Mouse (Mus musculus) layer of hippocampus, postnatal 10 days (tissue): ENCODE data around the gene Gm20388. TPM values are rescaled to one million over a fixed set of nuclear protein-coding genes. Genes with fewer than 3 reads are reported as not detected.

ENCODE experiments used
- DNase-seq, 2 experiments: peaks; one replicate each; pipeline ENCODE4 v3.0.0; 2021; ENCODE audit warnings: low spot score in 2 of 2
- total RNA-seq, 2 experiments: library from RNA; stranded (reverse); gene quantifications; 2 replicates each; pipeline ENCODE4 v1.2.3; 2021

Gene Gm20388
- total RNA-seq, 2 experiments from 2014 or later: not detected

DNA sequence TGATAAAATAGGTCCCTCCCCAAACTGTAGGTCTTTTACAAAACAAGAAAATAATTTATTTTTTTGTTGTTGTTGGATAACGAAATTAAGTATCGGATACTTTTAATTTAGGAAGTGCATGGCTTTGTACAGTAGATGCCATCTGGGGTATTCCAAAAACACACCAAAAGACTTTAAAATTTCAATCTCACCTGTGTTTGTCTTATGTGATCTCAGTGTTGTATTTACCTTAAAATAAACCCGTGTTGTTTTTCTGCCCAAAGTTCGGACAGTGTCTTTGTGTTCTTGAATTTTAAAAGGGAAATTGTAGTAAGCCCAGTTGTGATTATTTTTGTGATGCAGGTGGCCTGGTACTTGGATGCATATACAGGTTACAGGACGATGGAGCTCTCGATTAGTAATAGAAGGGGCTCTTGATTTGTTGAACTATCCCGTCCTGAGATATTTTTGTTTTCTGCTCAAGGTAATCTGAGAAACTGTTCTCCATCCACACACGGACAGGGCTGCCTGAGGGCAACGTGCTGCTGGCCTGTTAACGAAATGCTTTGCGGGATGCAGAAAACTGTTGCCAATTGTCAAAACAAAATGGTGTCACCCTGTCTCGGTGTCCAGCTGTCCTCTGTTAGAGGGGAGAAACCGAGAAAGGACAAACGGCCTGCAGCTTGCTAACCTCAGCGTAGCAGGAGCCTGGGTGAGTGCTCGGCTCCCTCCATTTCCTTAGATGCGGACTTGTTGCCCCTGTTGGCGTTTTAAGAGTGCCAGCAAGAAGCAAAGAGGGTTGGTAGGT lies 1208.2 kb downstream of the Gm20388 start:
- no peak for DNase-seq

DNA sequence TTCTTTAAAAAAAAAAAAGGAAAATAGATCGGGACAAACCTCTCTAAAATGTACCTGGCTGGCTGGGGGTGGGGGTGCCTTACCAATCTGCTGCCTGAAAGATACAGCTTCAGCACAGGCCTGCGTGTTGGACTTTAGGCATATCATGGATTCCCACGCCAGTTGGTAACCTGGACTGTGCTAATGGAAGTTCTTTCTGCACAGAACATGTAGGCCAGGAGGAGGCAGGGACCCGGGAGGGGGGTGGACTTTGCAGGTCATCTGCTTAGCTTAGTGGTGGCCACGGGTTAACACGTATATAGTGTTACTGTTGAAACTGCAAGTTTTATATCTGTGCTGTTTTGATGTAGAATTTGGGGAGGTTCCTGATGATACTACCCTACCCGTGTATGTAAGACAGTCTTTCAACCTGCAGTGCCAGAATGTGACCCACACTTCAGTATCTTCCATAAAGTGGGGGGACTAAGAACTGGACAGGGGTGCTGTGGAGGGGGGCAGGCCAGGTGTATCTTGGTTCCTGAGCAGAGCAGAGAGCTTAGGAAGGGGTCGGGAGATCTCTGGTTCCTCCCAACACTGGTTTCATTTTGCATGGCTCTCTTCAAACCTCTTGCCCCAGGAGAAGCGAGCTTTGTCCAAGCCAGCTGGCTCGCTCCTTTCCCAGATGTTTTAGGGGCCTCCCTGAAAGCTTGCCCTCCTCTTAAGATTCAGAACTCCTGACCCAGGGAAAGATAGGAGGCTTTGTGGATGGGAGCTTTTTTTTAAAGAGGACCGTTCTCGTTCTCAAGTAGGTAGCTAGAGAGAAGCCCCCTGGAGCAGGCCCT lies 1209.2 kb downstream of the Gm20388 start:
- DNase-seq: no peak

DNA sequence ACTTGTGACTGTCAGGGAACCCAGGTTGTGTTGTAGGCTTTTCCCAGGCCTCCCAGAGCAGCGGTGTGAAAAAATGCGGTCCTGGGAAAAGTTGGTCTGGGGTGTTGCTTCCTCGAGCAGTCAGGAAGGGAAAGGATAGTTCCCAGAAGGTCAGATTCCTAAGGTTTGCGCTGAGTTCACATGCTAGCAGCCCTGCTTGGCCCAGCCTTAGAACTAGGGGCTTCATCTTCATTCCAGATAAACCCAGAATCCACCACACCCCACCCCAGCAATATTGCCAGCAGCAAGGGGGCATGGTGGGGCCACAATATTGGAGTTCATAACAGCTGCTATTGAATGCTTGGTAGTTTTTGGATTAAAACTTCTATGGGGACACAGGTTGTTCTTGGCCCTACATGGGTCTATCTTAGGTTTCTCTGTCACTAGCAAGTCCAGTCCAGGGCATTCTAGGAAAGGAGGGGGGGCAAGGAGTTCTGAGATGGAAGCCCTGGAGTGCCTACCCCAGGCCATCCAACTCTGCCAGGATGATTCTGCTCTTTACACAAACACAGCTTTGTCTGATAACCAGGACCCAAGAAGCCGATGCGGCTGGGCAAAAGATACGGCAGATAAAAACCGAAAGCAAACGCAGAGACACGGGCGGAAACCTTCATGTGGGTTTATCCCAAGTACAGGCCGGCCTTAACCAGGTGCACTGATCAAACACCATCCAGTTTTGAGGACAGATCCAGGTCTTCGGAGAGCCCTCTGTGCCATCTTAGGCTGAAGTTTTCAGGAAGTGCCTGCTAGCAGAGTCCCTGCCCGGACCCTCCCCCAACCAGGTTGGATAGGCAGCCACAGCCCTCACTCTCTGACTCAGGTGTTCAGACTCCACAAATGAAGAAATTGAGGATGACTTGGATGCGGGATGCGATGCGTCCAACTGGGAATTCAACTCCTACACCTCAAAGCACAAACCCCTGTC lies 1210.1 kb downstream of the Gm20388 start:
- DNase-seq: no peak

GRCm38 (mm10) chr8:121121704-121122103 lies 1211.1 kb downstream of the Gm20388 start:
- no peak for DNase-seq

GRCm38 (mm10) chr8:121122368-121122767 lies 1211.7 kb downstream of the Gm20388 start:
- DNase-seq: no peak

- DNase-seq: no peak
These were observed 1212.5 kb downstream of the Gm20388 start for GRCm38 (mm10) chr8:121123113-121123512.

DNA sequence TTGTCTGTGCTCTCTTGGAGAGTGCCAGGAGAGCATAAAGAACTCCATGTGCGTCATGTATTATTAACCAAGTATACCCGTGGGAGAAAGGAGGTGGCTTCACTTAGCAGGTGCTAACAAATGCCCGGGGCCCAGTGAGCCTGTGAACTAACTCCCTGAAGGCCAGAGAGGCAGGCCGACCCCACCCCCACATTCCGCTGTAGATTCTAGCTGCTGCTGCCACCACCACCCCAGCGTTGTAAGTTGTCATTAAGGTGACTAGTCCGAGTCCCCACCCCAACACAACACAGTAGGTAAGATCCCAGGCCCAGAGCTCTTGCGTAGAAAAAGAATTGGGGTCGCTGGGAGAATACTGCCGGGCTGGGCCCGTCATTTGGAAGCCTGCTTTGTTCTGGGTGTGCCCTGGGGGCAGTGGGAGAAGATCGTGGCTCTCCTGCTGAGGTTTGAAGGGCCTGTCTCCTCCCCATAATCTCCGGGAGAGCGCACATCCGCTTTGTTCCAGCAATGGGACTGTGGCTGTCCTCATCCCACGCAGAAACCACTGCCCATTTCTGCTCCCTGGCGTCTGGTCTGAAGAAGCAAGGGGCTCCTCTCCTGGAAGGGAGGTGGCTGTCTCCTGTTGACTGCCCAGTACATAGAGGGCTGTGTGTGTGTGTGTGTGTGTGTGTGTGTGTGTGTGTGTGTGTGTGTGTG lies 1214.1 kb downstream of the Gm20388 start:
- no peak for DNase-seq

DNA sequence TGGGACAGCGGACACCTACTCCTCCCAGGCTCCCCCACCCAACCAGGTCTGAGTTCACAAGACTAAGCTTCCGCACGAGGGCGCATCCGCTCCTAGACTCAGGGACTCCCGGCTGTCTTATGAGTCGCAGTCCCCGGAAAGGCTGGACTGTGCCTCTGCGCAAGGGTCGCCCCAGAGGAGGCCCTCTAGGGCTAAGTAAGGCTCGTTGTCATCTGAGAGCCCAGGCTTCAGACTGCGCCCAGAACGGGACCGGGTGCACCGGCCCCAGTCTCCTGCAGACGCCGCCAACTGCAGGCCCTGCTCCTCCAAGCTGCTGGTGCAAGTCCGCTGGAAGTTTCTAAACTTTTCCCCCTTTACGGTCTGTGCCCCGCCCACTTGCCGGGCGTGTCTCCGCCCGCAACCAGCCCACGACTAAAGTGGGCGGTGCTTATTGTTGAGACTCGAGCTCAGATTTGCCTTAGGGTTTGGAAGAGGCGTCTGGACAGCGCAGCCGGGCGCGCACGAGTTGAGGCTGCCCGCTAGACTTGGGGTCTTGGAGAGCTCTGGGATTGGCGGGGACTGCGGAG lies 1214.8 kb downstream of the Gm20388 start:
- DNase-seq: peak; percentile 60 to 73

DNA sequence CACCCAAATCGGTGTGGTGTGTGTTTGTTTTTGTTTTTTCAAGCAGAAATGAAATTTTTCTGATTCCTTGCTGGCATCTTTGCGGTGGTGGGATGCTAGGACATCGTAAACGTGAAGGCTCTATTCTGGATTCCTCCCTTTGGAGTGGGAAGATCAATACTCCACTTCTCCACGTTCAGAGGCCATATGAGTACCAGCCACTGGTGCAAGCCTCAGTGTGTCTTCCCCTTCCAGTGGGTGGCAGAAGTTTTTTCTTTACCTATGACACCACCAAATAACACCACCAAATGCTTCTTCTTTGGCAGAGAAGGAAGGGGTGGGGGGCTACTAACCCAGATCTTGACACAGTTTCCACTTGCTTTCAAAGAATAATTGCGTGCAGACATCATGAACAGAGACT lies 1215.5 kb downstream of the Gm20388 start:
- DNase-seq: no peak

GRCm38 (mm10) chr8:121126694-121127093 lies 1216.1 kb downstream of the Gm20388 start:
- DNase-seq: no peak

DNA sequence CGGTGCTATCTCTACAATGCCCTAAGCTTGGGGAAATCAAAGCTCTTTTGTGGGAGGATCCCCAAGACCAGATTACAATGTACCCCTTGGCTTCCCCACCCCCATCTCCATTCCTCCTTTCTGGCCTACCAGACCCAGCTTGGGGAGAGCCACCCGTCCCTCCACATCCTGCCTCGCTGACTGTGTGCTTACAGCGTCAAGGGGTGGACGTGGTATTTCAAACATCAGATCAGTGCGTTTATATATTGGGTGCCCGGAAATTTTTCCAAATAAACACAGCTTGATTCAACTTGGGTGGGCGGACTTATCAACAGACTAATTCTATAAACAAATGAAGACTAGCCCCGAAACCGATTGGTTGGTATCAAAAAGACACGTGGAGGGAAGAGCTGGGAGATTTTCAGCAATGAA lies 1216.7 kb downstream of the Gm20388 start:
- DNase-seq: no peak

DNA sequence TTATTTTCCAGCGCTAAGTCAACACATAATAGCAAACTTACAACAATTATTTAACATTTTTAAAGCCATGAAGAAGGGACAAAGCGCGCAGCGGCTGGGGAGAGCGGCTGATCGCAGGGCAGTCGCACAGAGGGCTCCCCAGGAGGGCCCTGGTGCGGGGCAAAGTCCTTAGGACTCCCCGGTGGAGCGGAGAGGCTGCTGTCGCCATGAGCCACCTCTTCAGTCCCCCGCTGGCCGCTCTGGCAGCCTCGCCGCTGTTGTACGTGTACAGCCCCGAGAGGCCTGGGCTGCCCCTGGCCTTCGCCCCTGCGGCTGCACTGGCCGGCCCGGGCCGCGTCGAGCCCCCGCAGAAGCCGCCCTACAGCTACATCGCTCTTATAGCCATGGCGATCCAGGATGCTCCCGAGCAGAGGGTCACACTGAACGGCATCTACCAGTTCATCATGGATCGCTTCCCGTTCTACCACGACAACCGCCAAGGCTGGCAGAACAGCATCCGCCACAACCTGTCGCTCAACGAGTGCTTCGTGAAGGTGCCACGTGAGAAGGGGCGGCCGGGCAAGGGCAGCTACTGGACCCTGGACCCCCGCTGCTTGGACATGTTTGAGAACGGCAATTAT lies 1217.2 kb downstream of the Gm20388 start, which contains the start of gene Foxl1:
Foxl1 (plus strand) TSS at position 185 of the 620 bp plus-strand sequence.
- peak in 1 of 2 experiments; percentile 24 for DNase-seq

GRCm38 (mm10) chr8:121128531-121129264 lies 1218.1 kb downstream of the Gm20388 start:
- no peak for DNase-seq

- no peak for DNase-seq
These were observed 1218.8 kb downstream of the Gm20388 start for GRCm38 (mm10) chr8:121129265-121129940.

DNA sequence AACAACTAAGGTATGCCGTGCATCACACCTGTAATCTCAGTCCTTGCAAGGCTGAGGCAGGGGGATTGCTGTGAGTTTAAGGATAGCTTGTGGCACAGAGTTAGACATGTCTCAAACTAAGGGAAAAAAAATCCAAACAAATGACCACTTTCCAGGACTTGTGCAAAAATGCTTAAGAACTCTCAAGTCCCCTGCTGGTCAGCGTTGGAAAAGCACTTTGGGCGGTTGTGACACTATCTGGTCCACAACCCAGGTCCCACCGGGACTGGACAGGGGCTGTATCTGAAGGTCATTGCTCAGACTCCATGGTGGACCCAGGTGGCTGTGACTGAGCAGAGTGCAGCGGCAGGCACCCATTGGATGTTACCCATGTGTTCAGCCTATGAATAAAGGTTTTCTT lies 1219.9 kb downstream of the Gm20388 start:
- no peak for DNase-seq

DNA sequence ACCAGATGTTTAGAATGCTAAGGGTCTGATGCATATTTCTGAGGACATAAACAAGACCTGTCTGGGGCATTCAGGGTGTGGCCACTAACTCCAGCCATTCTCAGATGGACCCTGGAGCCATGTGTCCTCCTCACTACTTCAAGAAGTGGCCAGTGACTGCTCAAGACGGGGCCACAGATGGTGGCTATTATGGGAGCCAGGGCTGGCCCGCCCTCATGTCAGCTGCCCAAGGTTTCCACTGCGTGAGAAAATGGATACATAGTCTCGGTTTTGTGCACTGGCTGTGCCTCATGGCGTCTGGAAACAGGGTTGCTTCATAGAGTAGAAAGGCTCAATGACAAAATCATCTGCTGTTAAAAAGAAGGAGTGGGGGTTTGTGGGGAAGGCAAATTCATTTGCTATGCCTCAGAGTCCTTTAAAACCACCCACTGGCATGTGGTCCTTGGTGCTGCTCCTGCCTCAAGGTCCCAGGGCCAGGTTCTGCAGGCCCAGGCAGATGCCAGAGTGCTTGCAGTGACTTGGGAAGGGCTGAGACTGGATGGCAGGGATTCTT lies 1222.4 kb downstream of the Gm20388 start:
- no peak for DNase-seq

GRCm38 (mm10) chr8:121134102-121134501 lies 1223.5 kb downstream of the Gm20388 start:
- no peak for DNase-seq

GRCm38 (mm10) chr8:121134512-121134911 lies 1223.9 kb downstream of the Gm20388 start:
- no peak for DNase-seq
